Mouse (Mus musculus): ENCODE measurements at regions not wholly inside any gene's neighbourhood (a gene's known extent, or its start where the extent isn't known, plus 50 kb on each side); places are given as distances from the start of the nearest gene placed in this dataset.

GRCm38 (mm10) chr14:105404662-105405061 lies 146.3 kb downstream of the Ndfip2 start:
- no peak for ATAC-seq (replicated peaks; ENCODE audit: insufficient number of reproducible peaks, low FRiP score, low TSS enrichment, poor library complexity, severe bottlenecking)

- ATAC-seq (replicated peaks; ENCODE audit: insufficient number of reproducible peaks, low FRiP score, low TSS enrichment, poor library complexity, severe bottlenecking), result no peak
These were observed 145.9 kb downstream of the Ndfip2 start for GRCm38 (mm10) chr14:105404241-105404640.

GRCm38 (mm10) chr14:105403256-105403655 lies 144.9 kb downstream of the Ndfip2 start:
- ATAC-seq (replicated peaks; ENCODE audit: insufficient number of reproducible peaks, low FRiP score, low TSS enrichment, poor library complexity, severe bottlenecking), result no peak

- no peak for ATAC-seq (replicated peaks; ENCODE audit: insufficient number of reproducible peaks, low FRiP score, low TSS enrichment, poor library complexity, severe bottlenecking)
These were observed 144.2 kb downstream of the Ndfip2 start for GRCm38 (mm10) chr14:105402556-105402955.

- 0 out of 2 replicates have a peak, but pooled peaks have one; percentile 13 for ATAC-seq (replicated peaks; ENCODE audit: insufficient number of reproducible peaks, low FRiP score, low TSS enrichment, poor library complexity, severe bottlenecking)
These were observed 139.1 kb downstream of the Ndfip2 start for GRCm38 (mm10) chr14:105397467-105397866.

GRCm38 (mm10) chr14:105392079-105392813 lies 133.9 kb downstream of the Ndfip2 start:
- ATAC-seq (replicated peaks; ENCODE audit: insufficient number of reproducible peaks, low FRiP score, low TSS enrichment, poor library complexity, severe bottlenecking), result no peak

GRCm38 (mm10) chr14:105391430-105391829 lies 133.1 kb downstream of the Ndfip2 start:
- no peak for ATAC-seq (replicated peaks; ENCODE audit: insufficient number of reproducible peaks, low FRiP score, low TSS enrichment, poor library complexity, severe bottlenecking)

GRCm38 (mm10) chr14:105385119-105385518 lies 126.7 kb downstream of the Ndfip2 start:
- ATAC-seq (replicated peaks; ENCODE audit: insufficient number of reproducible peaks, low FRiP score, low TSS enrichment, poor library complexity, severe bottlenecking), result no peak

- ATAC-seq (replicated peaks; ENCODE audit: insufficient number of reproducible peaks, low FRiP score, low TSS enrichment, poor library complexity, severe bottlenecking), result no peak
These were observed 125.0 kb downstream of the Ndfip2 start for GRCm38 (mm10) chr14:105383382-105383781.

GRCm38 (mm10) chr14:105380101-105380500 lies 121.7 kb downstream of the Ndfip2 start:
- no peak for ATAC-seq (replicated peaks; ENCODE audit: insufficient number of reproducible peaks, low FRiP score, low TSS enrichment, poor library complexity, severe bottlenecking)

- no peak for ATAC-seq (replicated peaks; ENCODE audit: insufficient number of reproducible peaks, low FRiP score, low TSS enrichment, poor library complexity, severe bottlenecking)
These were observed 119.4 kb downstream of the Ndfip2 start for GRCm38 (mm10) chr14:105377770-105378169.

- no peak for ATAC-seq (replicated peaks; ENCODE audit: insufficient number of reproducible peaks, low FRiP score, low TSS enrichment, poor library complexity, severe bottlenecking)
These were observed 118.8 kb downstream of the Ndfip2 start for GRCm38 (mm10) chr14:105377035-105377621.

- ATAC-seq (replicated peaks; ENCODE audit: insufficient number of reproducible peaks, low FRiP score, low TSS enrichment, poor library complexity, severe bottlenecking), result no peak
These were observed 111.5 kb downstream of the Ndfip2 start for GRCm38 (mm10) chr14:105369637-105370435.

- ATAC-seq (replicated peaks; ENCODE audit: insufficient number of reproducible peaks, low FRiP score, low TSS enrichment, poor library complexity, severe bottlenecking), result no peak
These were observed 102.2 kb downstream of the Ndfip2 start for GRCm38 (mm10) chr14:105360530-105360929.

- ATAC-seq (replicated peaks; ENCODE audit: insufficient number of reproducible peaks, low FRiP score, low TSS enrichment, poor library complexity, severe bottlenecking), result no peak
These were observed 101.5 kb downstream of the Ndfip2 start for GRCm38 (mm10) chr14:105359829-105360228.
